Mouse (Mus musculus): ENCODE results near the gene Tiprl.

DNA sequence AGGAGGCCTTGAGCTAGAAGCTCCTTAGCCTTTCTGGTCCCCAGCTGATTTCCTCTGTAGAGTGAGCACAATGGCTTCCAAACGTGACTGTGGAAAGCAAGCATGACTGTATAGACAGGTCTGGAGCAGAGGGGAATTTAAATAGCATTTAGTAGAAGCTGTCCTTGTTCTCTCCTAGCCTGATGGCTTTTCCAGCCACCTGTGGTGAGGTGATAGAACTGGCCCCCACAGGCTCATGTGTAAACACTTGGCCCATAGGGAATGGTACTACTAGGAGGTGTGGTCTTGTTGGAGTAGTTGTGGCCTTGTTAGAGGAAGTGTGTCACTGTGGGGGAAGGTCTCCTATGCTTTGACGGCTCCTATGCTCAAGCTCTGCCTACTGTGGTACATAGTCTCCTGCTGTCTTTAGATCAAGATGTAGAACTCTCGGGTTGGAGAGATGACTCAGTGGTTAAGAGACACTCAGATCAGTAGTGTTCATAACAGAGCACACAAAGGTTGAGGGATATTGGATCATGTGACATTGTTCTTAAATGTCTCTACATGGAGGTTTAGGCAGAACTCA lies 41.3 kb downstream of the Tiprl start:
- TF ChIP-seq CTCF (IDR thresholded peaks at IDR 0.05; ENCODE audit: extremely low read depth, insufficient read length, insufficient replicate concordance, low read depth, low read length) (no peak), POLR2A (IDR thresholded peaks at IDR 0.05; ENCODE audit: low read depth, low read length) (no peak)
